Mouse (Mus musculus): ENCODE data around the gene Selplg.

Gene Selplg

DNA sequence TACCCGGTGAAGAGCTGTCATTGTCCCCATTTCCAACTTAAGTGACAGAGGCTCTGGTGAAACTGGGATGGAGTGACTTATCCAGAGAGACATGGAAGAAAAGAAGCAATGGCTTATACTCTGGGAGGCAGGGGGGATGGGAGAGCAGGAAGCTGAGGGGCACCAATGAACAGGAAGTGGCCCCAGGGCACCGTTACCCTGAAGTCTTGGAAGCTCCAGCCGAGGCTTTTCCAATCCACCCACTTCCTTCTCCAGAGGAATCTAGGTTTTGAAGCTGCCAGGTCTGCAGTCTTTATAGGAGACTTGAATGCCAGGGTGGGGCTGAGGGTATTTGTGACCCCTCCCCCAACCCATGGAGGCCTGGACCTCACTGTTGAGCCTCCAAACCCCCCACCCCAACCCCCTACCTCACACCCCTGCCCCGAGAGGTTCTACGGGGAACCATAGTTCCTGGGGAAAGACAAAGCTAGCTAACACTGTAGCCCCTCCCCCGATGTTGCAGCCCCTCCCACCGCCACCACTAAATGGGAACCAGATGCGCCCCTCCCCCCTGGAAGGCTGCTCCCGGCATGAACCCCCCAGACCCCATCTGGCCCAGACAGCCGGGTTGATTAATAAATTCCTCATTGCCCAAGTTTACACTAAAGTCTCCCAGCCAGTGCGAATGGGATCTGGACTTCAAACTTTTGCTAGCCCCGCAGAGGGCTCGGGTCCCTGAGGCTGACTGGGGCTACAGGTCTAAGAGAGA lies 35.9 kb downstream of the Selplg start:
- TF ChIP-seq GATA4 (IDR thresholded peaks at IDR 0.05; ENCODE audit: insufficient replicate concordance, low read length), result no peak

DNA sequence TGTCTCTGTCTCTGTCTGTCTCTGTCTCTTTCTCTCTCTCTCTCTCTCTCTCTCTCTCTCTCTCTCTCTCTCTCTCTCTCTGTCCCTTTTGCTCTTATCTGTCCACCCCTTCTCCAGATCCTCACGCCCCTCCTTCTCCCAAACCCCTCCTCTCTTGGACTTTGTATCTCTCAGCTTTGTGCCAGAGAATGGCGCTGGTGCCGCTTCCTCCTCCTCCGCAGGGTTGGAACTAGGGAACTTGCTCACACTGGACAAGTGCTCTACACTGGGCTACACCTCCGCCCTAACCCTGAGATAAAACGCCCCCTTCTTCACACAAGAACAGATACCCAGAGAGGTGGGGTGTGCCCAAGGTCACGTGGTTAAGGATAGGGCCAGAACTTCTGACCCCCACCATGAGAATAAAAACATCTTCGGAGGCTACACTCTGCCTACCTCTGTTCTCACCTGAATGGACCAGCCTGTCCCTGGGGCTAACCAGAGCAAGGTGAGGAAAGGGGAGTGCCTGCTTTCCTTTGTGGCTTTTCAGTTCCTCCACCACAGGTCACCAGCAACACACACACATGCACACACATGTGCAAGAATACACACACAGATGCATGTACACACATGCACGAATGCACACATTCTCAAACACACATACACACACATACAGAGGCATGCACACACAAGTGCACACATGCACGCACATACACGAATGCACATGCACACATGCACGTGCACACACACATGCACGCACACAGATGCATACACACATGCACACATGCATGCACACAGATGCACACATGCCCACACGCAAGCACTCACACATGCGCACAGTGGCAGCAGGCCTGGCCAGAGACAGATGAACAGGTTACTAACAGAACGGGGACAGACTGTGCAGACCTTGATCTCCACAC lies 41.0 kb downstream of the Selplg start:
- peak; percentile 79 for TF ChIP-seq GATA4 (IDR thresholded peaks at IDR 0.05; ENCODE audit: insufficient replicate concordance, low read length)

DNA sequence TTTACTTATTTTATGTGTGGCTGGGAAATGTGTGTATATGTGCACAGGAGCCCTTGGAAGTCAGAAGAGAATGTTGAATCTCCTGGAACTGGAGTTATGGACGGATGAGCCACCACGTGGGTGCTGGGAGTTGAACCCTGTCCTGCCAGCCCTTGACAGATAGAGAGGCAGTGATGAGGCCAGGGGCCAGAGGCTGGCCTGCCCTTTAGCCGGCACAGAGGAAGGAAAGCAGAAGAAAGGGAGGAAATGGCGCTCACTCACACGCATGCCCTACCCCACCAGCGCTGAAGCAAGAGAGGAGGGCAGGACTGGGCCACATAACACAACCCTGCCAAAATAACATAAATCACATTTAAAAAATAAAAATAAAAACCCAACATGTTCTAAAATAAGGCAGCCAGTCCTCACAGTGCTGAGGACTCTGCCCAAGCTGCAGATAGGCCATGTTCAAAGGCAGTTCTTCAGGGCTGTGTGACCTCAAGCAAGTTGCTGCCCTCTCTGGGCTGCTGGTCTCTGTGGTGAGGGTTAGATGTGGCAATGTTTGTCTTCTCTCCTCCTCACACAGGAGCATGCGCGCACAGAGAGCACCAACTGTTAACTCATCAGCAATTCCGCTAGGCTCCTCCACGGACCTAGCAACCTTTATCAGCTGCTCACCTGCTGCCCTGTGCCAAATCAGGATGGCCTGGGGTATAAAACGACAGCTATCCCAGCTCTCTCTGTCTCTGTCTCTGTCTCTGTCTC lies 41.8 kb downstream of the Selplg start:
- no peak for TF ChIP-seq GATA4 (IDR thresholded peaks at IDR 0.05; ENCODE audit: insufficient replicate concordance, low read length)

DNA sequence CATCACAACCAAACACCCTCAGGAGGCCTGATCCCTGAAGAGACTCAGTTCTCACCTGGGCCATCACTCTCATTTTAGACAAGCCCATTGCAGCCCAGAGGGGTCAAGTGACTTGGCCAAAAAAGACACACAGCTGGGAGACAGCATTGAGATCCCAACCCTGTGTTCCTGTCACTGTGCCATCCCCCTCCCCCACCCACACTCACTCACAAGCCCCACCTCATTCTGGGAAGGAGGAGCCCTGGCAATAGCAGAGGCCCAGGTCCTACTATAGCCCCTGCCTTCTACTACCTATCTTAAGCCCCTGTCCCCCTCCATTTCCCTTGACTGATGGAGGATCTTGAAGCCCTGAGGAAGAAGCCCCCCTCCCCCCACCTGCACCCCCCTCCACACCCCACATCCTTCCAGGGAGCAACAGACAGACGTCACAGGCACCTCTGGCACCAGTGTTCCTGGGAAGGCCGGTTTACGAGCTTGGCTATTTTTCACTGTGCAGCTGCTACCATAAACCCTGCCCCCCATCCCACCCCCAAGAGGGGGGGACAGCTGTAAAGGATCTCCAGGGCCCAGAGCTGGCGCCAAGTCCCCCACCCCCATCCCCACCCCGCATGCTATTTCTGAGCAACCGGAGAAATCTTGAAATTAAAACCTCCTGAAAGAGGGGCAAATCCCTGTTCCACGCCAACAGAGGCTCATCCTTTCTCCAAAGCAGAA lies 43.2 kb downstream of the Selplg start:
- TF ChIP-seq GATA4 (IDR thresholded peaks at IDR 0.05; ENCODE audit: insufficient replicate concordance, low read length), result no peak

DNA sequence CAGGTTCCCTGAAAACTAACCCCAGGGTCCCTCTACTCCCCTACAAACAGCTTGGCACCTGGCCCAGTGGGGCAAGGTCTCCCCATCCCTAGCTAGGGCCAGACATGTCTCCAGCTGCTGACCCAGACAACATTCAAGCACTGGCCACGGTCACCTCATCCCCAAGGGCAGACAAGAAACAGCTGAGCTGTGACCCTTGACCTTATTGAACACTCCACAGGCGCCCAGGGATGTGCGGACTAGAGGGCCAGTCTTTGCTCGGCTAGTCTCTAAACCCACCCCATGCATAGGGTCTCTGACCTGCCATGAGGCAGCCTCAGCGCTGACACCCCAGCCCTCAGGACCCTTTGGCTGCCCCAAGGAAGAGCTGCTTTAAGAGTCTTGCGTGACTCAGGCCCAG lies 43.8 kb downstream of the Selplg start:
- TF ChIP-seq GATA4 (IDR thresholded peaks at IDR 0.05; ENCODE audit: insufficient replicate concordance, low read length), result no peak

DNA sequence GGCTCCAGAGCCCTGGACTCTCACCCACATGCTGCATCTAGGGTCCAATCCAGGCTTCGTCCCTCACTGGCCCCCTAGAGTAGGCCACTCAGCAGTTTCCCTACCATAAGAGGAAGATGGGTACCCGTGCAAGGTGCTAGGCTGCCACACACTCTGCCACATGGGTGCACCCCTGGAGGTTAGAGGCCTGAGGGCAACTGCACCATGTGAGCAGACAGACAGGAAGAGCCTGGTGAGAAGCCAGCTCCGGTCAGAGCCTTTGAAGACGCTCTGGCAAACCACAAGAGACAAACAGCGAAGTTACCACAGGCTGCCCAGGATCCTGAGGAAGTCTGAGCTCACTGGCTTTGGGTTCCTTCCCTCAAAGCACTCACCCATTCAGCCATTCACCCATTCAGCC lies 45.5 kb downstream of the Selplg start:
- TF ChIP-seq GATA4 (IDR thresholded peaks at IDR 0.05; ENCODE audit: insufficient replicate concordance, low read length), result no peak

DNA sequence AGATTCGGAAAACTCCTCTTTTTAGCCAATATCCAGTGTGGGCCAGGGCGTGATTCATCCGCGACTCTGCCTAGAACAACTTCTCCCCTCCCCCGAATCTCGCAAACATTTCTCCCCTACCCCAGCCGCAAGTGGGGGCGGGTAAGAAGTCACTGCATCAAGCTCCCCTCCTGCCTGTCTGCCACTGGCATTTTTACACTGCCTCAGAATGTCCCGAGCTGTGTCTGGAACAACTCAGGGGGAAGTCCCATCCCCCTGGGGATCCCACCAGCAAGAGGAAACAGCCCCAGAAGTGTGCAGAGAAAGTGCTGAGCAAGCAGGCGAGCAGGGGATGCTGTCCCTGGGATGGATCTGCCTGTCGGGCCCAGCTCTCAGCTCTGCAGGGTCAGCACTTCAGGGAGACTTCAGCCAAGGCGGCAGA lies 48.9 kb downstream of the Selplg start:
- TF ChIP-seq GATA4 (IDR thresholded peaks at IDR 0.05; ENCODE audit: insufficient replicate concordance, low read length), result no peak

DNA sequence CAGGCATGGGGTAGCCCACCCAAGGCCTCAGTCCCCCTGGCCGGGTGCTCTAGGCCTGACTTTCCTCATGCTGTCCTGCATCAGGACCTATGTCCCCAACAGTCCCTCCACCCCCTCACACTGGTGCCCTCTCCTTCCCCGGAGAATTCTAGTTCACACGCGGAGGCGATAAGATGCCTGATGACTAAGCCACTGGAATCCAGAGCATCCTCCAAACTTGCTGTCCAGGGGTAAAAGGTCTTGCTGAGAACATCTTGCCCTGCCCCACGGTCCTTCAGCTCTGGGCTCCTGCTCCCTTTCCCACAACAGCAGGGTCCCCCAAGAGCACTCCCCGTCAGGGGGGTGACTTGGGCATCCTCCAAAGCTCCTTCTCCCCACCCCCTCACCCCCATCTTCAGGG lies 49.8 kb downstream of the Selplg start:
- no peak for TF ChIP-seq GATA4 (IDR thresholded peaks at IDR 0.05; ENCODE audit: insufficient replicate concordance, low read length)

DNA sequence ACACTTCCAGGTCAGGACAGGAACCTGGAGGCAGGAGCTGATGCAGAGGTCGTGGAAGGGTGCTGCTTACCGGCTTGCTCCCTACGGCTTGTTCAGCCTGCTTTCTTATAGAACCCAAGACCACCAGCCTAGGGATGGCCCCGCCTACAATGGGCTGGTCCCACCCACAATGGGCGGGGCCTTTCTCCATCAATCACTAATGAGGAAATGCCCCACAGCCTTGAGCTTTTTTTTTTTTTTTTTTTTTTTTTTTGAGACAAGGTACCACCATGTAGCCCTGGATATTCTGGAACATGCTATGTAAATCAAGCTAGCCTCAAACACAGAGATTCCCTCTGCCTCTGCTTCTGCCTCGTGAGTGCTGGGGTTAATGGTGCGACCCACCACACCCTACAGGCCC lies 50.6 kb downstream of the Selplg start:
- TF ChIP-seq GATA4 (IDR thresholded peaks at IDR 0.05; ENCODE audit: insufficient replicate concordance, low read length), result no peak

DNA sequence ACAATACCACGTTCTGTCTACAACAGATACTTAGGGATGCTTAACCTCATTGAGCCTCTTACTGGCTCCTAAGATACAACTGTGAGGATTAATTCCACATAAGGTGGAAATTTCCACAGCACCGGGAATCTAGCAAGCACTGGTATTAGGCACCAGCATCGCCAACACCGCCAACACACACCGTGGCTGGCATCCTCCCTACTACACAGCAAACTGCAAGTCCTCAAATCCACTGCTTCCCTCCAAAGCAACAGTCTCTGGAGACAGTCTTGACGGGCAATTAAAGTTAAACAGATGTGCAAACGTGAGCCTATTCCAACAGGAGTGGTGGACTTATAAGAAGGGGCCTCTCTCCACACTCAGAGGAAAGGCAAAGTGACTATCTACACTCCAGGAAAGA lies 51.2 kb downstream of the Selplg start:
- no peak for TF ChIP-seq GATA4 (IDR thresholded peaks at IDR 0.05; ENCODE audit: insufficient replicate concordance, low read length)

DNA sequence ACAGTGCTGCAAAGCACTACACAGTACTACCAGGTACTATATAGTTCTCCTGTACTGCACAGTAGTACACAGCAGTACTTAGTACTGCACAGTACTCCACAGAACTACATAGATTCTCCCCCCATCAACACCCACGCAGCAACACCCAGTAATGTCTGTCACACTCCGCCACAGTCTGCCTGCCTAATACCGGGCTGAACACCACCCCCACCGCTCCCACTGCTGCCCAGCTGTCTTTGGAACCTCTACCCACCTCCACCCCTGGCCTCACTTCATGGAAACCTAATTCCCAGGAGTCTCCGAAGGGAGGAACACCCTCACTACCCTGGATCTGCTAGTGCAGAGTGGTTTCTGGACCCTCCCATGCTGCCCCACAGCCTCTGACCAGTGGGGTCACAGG lies 51.7 kb downstream of the Selplg start:
- no peak for TF ChIP-seq GATA4 (IDR thresholded peaks at IDR 0.05; ENCODE audit: insufficient replicate concordance, low read length)

DNA sequence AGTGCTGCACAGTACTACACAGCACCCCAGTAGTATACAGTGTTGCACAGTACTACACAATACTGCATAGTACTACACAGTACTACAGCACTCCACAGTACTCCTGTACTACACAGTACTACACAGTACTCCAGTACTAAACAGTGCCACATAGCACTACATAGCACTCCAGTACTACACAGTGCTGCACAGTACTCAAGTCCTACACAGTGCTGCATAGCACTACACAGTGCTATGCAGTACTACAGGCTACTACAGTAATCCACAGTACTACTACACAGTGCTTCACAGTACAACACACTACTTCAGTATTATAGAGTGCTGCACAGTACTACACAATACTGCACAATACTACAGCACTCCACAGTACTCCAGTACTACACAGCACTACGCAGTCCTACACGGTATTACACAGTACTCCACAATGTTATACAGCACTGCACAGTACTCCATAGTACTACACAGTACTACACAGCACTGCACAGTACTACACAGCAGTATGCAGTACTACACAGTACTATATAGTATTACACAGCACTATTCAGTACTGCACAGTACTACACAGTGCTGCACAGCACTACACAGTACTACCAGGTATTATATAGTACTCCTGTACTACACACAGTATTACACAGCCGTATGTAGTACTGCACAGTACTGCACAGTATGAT lies 52.2 kb downstream of the Selplg start:
- TF ChIP-seq GATA4 (IDR thresholded peaks at IDR 0.05; ENCODE audit: insufficient replicate concordance, low read length), result no peak

DNA sequence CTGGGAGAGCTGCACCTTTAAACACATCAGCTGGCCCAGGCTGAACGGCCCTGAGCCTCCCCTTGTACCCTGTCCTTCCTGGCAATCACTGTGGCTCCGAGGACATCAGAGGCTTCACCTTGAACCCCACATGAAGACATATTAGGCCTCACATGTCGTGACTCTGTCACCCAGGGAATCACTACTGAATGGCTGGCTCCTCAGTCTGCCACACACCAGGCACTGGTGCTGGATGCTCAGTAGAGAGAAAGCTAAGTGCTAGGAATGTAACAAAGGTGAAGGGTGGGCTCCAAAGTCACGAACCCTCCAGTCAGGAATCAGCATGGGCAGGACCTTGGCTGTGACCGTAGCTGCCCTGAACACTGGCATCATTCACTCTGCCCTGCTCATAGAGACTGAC lies 52.9 kb downstream of the Selplg start:
- TF ChIP-seq GATA4 (IDR thresholded peaks at IDR 0.05; ENCODE audit: insufficient replicate concordance, low read length), result no peak

DNA sequence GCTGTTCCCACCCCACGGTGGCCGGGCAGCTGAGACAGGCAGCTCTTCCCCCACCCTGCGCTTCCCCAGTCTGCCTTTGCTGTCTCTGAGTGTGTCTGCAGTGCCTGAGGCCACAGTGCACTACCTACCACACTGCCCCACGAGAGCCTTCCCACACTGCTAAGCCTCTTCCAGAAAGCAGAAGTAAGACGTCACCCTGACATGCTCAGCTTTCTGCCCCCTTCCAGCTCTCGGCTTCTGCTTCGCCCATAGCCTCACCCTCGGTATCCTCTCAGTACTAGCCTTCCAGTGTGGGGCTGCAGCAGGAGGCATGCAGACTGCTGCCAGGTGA lies 55.6 kb downstream of the Selplg start:
- no peak for TF ChIP-seq GATA4 (IDR thresholded peaks at IDR 0.05; ENCODE audit: insufficient replicate concordance, low read length)
